Mouse (Mus musculus) lung, postnatal 0 days (tissue): ENCODE results near the gene Dolk.

Experiments
- CTCF ChIP-seq: IDR thresholded peaks from 2 replicates; pipeline ENCODE4 v1.5.1; 2016; ENCODE audit warnings: antibody characterized with exemption, mild to moderate bottlenecking
- EP300 ChIP-seq: IDR thresholded peaks from 2 replicates; pipeline ENCODE4 v1.6.1; 2016; ENCODE audit warnings: antibody characterized with exemption, mild to moderate bottlenecking, control low read depth

GRCm38 (mm10) chr2:30242509-30242908 lies 43.6 kb downstream of the Dolk start:
- no peak for TF ChIP-seq CTCF
- TF ChIP-seq EP300: peak; percentile 94
